Mouse (Mus musculus) heart, postnatal 36 days (tissue): Measurements from ENCODE around the gene Rasa3. TPM values are rescaled to one million over a fixed set of nuclear protein-coding genes. Genes with fewer than 3 reads are reported as not detected.

Experiments
- DNase-seq, 2 experiments: peaks; one replicate each; pipeline ENCODE4 v3.0.0; 2021 to 2022
- intact Hi-C: fragments of 180-260 bp; cut with DNase I; formaldehyde crosslinking; loops from one replicate; pipeline ENCODE4 v1.15.1; 2025
- total RNA-seq, 2 experiments: library from RNA; stranded (reverse); gene quantifications; 2 replicates each; pipeline ENCODE4 v1.2.3; 2021

Gene Rasa3
- total RNA-seq = 10 to 100 TPM; 18.0 to 21.1 TPM

- intact Hi-C loops = loop anchor here (2.0 kb wide), 2 partner anchors 53 to 127 kb away; no protein-coding TSS in a partner anchor
- peak; percentile 93 to 95 for DNase-seq
These were observed at the start of gene Rasa3 for GRCm38 (mm10) chr8:13677413-13677883. Rasa3 (minus strand) TSS chr8:13677603.

- peak; percentile 52 to 63 for DNase-seq
- intact Hi-C loops = loop anchor here (5.0 kb wide), 1 partner anchor 123 kb away; no protein-coding TSS in a partner anchor
These were observed 48.3 kb upstream of the Rasa3 start for GRCm38 (mm10) chr8:13725722-13726121.

GRCm38 (mm10) chr8:13718980-13719379, 41.6 kb upstream of the Rasa3 start:
- no peak for DNase-seq
- intact Hi-C loops = no loop called here

GRCm38 (mm10) chr8:13708514-13708913, 31.1 kb upstream of the Rasa3 start:
- no peak for DNase-seq
- intact Hi-C loops = no loop called here

- intact Hi-C loops = no loop called here
- no peak for DNase-seq
These were observed 29.5 kb upstream of the Rasa3 start for GRCm38 (mm10) chr8:13706918-13707317.

- peak; percentile 27 to 32 for DNase-seq
- intact Hi-C loops = no loop called here
These were observed 28.3 kb upstream of the Rasa3 start, which contains the start of gene Cfap97d2 for GRCm38 (mm10) chr8:13705668-13706067. Cfap97d2 (plus strand) TSS chr8:13705889.

- intact Hi-C loops = no loop called here
- DNase-seq = no peak
These were observed 26.9 kb upstream of the Rasa3 start for GRCm38 (mm10) chr8:13704301-13704700.

- no peak for DNase-seq
- intact Hi-C loops = no loop called here
These were observed 26.4 kb upstream of the Rasa3 start for GRCm38 (mm10) chr8:13703756-13704155.

GRCm38 (mm10) chr8:13702755-13703154, 25.4 kb upstream of the Rasa3 start:
- intact Hi-C loops = no loop called here
- no peak for DNase-seq

- DNase-seq = no peak
- intact Hi-C loops = no loop called here
These were observed 22.0 kb upstream of the Rasa3 start for GRCm38 (mm10) chr8:13699323-13699949.

- intact Hi-C loops = no loop called here
- DNase-seq = no peak
These were observed 20.9 kb upstream of the Rasa3 start for GRCm38 (mm10) chr8:13698281-13698680.

- intact Hi-C loops = no loop called here
- no peak for DNase-seq
These were observed 20.3 kb upstream of the Rasa3 start for GRCm38 (mm10) chr8:13697681-13698080.

- no peak for DNase-seq
- intact Hi-C loops = no loop called here
These were observed 19.8 kb upstream of the Rasa3 start for GRCm38 (mm10) chr8:13697196-13697595.

GRCm38 (mm10) chr8:13696157-13696556, 18.8 kb upstream of the Rasa3 start:
- intact Hi-C loops = no loop called here
- no peak for DNase-seq

- intact Hi-C loops = no loop called here
- no peak for DNase-seq
These were observed 17.9 kb upstream of the Rasa3 start for GRCm38 (mm10) chr8:13695203-13695867.

GRCm38 (mm10) chr8:13694735-13695134, 17.3 kb upstream of the Rasa3 start:
- no peak for DNase-seq
- intact Hi-C loops = no loop called here

- no peak for DNase-seq
- intact Hi-C loops = no loop called here
These were observed 15.1 kb upstream of the Rasa3 start for GRCm38 (mm10) chr8:13692302-13693066.

- DNase-seq = no peak
- intact Hi-C loops = no loop called here
These were observed 11.9 kb upstream of the Rasa3 start for GRCm38 (mm10) chr8:13689331-13689730.

GRCm38 (mm10) chr8:13688461-13688860, 11.1 kb upstream of the Rasa3 start:
- intact Hi-C loops = no loop called here
- DNase-seq = peak; percentile 63 to 65

- intact Hi-C loops = no loop called here
- no peak for DNase-seq
These were observed 10.5 kb upstream of the Rasa3 start for GRCm38 (mm10) chr8:13687941-13688340.

GRCm38 (mm10) chr8:13687101-13687717, 9.8 kb upstream of the Rasa3 start:
- intact Hi-C loops = no loop called here
- DNase-seq = no peak
